Mouse (Mus musculus) neural tube, embryonic 14.5 days (tissue): Measurements from ENCODE around the gene Katnbl1. TPM values are rescaled to one million over a fixed set of nuclear protein-coding genes. Genes with fewer than 3 reads are reported as not detected.
A peak's percentile ranks its signal among the peaks of the same experiment; 100 is the strongest.

ENCODE experiments used
- ATAC-seq: fragments of 200-750 bp; cut with Nextera tagmentation; 2 replicates; pipeline ENCODE4 v1.8.0; 2017; ENCODE audit warnings: low read depth, mild to moderate bottlenecking, moderate TSS enrichment, moderate library complexity
- H3K27ac ChIP-seq: fragments of 300-500 bp; sonication (generic); 2 replicates; pipeline ENCODE4 v1.5.1; 2014; ENCODE audit warnings: low read depth, mild to moderate bottlenecking, control low read depth, low read length, moderate library complexity, mixed read lengths
- H3K27me3 ChIP-seq: fragments of 300-500 bp; sonication (generic); 2 replicates; pipeline ENCODE4 v1.6.1; 2014; ENCODE audit warnings: low read length; ENCODE audit not compliant: control insufficient read depth, insufficient read depth
- H3K36me3 ChIP-seq: fragments of 300-500 bp; sonication (generic); 2 replicates; pipeline ENCODE4 v1.6.1; 2014; ENCODE audit warnings: low read length, mixed read lengths; ENCODE audit not compliant: control insufficient read depth, insufficient read depth
- H3K4me1 ChIP-seq: fragments of 300-500 bp; sonication (generic); 2 replicates; pipeline ENCODE4 v1.6.1; 2014; ENCODE audit warnings: low read length; ENCODE audit not compliant: control insufficient read depth, insufficient read depth
- H3K4me2 ChIP-seq: fragments of 300-500 bp; sonication (generic); 2 replicates; pipeline ENCODE4 v1.6.1; 2014; ENCODE audit warnings: mild to moderate bottlenecking, low read depth, low read length, control low read depth
- H3K4me3 ChIP-seq: fragments of 300-500 bp; sonication (generic); 2 replicates; pipeline ENCODE4 v1.5.1; 2014; ENCODE audit warnings: low read depth, low read length, control low read depth, mixed read lengths
- H3K9ac ChIP-seq: fragments of 300-500 bp; sonication (generic); replicated peaks from 2 replicates; pipeline ENCODE4 v1.6.1; 2014; ENCODE audit warnings: low read depth, mild to moderate bottlenecking, control low read depth, low read length, mixed read lengths
- H3K9me3 ChIP-seq: fragments of 300-500 bp; sonication (generic); 2 replicates; pipeline ENCODE4 v1.6.1; 2016; ENCODE audit warnings: low read length; ENCODE audit not compliant: control insufficient read depth
- WGBS: fragments of 180-500 bp; shearing (Covaris S2); extraction: QIAGEN DNeasy Blood & Tissue Kit; methylation state at CpG from one replicate; pipeline ENCODE4 v1.1.7; 2014; 5-methylcytosine and 5-hydroxymethylcytosine counted together
- polyA plus RNA-seq: library from polyadenylated mRNA; unstranded; fragments of >200 nt; fragmentation: Nextera tagmentation; extraction: Ambion mirVana; gene quantifications from 2 replicates; pipeline ENCODE4 v1.2.1, GENCODE M21; 2014

Gene Katnbl1
- polyA plus RNA-seq, 1 experiment from 2014 or later: 37.7 TPM

- Histone ChIP-seq H3K36me3 (peaks cover 56% of the 10 kb centered on the region), H3K4me3 (no peak overlapping the region), H3K4me2 (no peak overlapping the region), H3K27ac (no peak overlapping the region), H3K4me1 (no peaks in the 10 kb centered on the region), H3K9me3 (no peaks in the 10 kb centered on the region), H3K27me3 (no peaks in the 10 kb centered on the region), H3K9ac (no peak overlapping the region)
- no peak for ATAC-seq
- 93% methylated on average over 12 of the region's 12 CpGs for WGBS
Observed at GRCm38 (mm10) chr2:112360012-112360780, 18.8 kb upstream of the Katnbl1 start.

GRCm38 (mm10) chr2:112360781-112361169, 18.2 kb upstream of the Katnbl1 start:
- H3K27ac ChIP-seq: no peak overlapping the region
- 87% methylated on average over 2 of the region's 2 CpGs for WGBS
- H3K27me3 ChIP-seq: no peaks in the 10 kb centered on the region
- H3K4me1 ChIP-seq: no peaks in the 10 kb centered on the region
- no peak overlapping the region for H3K9ac ChIP-seq
- peaks cover 56% of the 10 kb centered on the region for H3K36me3 ChIP-seq
- no peaks in the 10 kb centered on the region for H3K9me3 ChIP-seq
- no peak overlapping the region for H3K4me3 ChIP-seq
- no peak for ATAC-seq
- no peak overlapping the region for H3K4me2 ChIP-seq

GRCm38 (mm10) chr2:112367222-112367621, 11.8 kb upstream of the Katnbl1 start:
- 23% methylated on average over 15 of the region's 15 CpGs for WGBS
- Histone ChIP-seq H3K27me3 (no peaks in the 10 kb centered on the region), H3K9ac (peak overlapping the region; percentile 51), H3K4me3 (peak overlapping the region; percentile 58), H3K36me3 (peaks cover 7% of the 10 kb centered on the region), H3K9me3 (no peaks in the 10 kb centered on the region), H3K27ac (peak overlapping the region; percentile 85; the same call in 1 of the 2 replicates), H3K4me1 (peaks cover 11% of the 10 kb centered on the region; the same call in 1 of the 2 replicates), H3K4me2 (peak overlapping the region; percentile 77)
- ATAC-seq: peak; percentile 64; the same call in 1 of the 2 replicates

- H3K4me3 ChIP-seq: peak within 1 kb of the TSS; percentile 58
Observed at GRCm38 (mm10) chr2:112367726-112368673, 11.0 kb upstream of the Katnbl1 start, which contains the start of gene Emc4. Gene Emc4 (minus strand): TSS chr2:112368027.

GRCm38 (mm10) chr2:112369941-112370340, 9.1 kb upstream of the Katnbl1 start:
- H3K9ac ChIP-seq: no peak overlapping the region
- no peak overlapping the region for H3K4me3 ChIP-seq
- WGBS: 69% methylated on average over 5 of the region's 5 CpGs
- H3K9me3 ChIP-seq: no peaks in the 10 kb centered on the region
- no peak overlapping the region for H3K27ac ChIP-seq
- no peak overlapping the region for H3K4me2 ChIP-seq
- no peak for ATAC-seq
- peaks cover 11% of the 10 kb centered on the region; the same call in 1 of the 2 replicates for H3K4me1 ChIP-seq
- H3K27me3 ChIP-seq: no peaks in the 10 kb centered on the region
- H3K36me3 ChIP-seq: no peaks in the 10 kb centered on the region

More at GRCm38 (mm10) chr2:112367726-112368673, 11.0 kb upstream of the Katnbl1 start, which contains the start of gene Emc4:
- Histone ChIP-seq H3K4me1 (peaks cover 11% of the 10 kb centered on the region; the same call in 1 of the 2 replicates), H3K4me2 (peak within 1 kb of the TSS; percentile 77), H3K36me3 (0 out of 2 replicates have a peak, but pooled peaks cover 3% of the 10 kb centered on the region), H3K27me3 (no peaks in the 10 kb centered on the region), H3K9ac (peak within 1 kb of the TSS; percentile 51), H3K27ac (peak within 1 kb of the TSS; percentile 85), H3K9me3 (no peaks in the 10 kb centered on the region)
- peak; percentile 92 for ATAC-seq
- WGBS: 2% methylated on average over 46 of the region's 46 CpGs

GRCm38 (mm10) chr2:112373141-112373540, 5.9 kb upstream of the Katnbl1 start:
- Histone ChIP-seq H3K4me3 (no peak overlapping the region), H3K27me3 (no peaks in the 10 kb centered on the region), H3K36me3 (no peaks in the 10 kb centered on the region), H3K9ac (no peak overlapping the region), H3K27ac (no peak overlapping the region), H3K9me3 (no peaks in the 10 kb centered on the region), H3K4me2 (no peak overlapping the region), H3K4me1 (no peaks in the 10 kb centered on the region)
- WGBS: 58% methylated on average over 4 of the region's 4 CpGs
- no peak for ATAC-seq

- Histone ChIP-seq H3K27me3 (no peaks in the 10 kb centered on the region), H3K36me3 (no peaks in the 10 kb centered on the region), H3K27ac (no peak overlapping the region), H3K9me3 (no peaks in the 10 kb centered on the region), H3K9ac (no peak overlapping the region), H3K4me3 (no peak overlapping the region), H3K4me2 (no peak overlapping the region), H3K4me1 (no peaks in the 10 kb centered on the region)
- no peak for ATAC-seq
- WGBS: 56% methylated on average over 5 of the region's 5 CpGs
Observed at GRCm38 (mm10) chr2:112374610-112375009, 4.4 kb upstream of the Katnbl1 start.

- Histone ChIP-seq H3K9me3 (no peaks in the 10 kb centered on the region), H3K4me3 (peak overlapping the region; percentile 93), H3K27me3 (no peaks in the 10 kb centered on the region), H3K36me3 (no peaks in the 10 kb centered on the region), H3K27ac (no peak overlapping the region), H3K4me1 (peaks cover 9% of the 10 kb centered on the region), H3K9ac (peak overlapping the region; percentile 98; the same call in 1 of the 2 replicates), H3K4me2 (peak overlapping the region; percentile 78)
- ATAC-seq: no peak
- 48% methylated on average over 8 of the region's 8 CpGs for WGBS
Observed at GRCm38 (mm10) chr2:112380131-112380530, 1.1 kb downstream of the Katnbl1 start.
